Mouse (Mus musculus) megakaryocyte, embryonic 14.5 days (primary cell): Measurements from ENCODE around the gene Rab6a.

Experiments
- FLI1 ChIP-seq: IDR thresholded peaks from 2 replicates; pipeline ENCODE4 v1.6.1; 2012; ENCODE audit warnings: low read length, inconsistent platforms, mixed read lengths
- GATA1 ChIP-seq: IDR thresholded peaks from 3 replicates; pipeline ENCODE4 v1.6.1; 2012; ENCODE audit warnings: mixed read lengths, low read length, inconsistent platforms, borderline replicate concordance

- TF ChIP-seq GATA1: no peak
- no peak for TF ChIP-seq FLI1
Observed at GRCm38 (mm10) chr7:100590504-100590844, 16.7 kb upstream of the Rab6a start.
